Mouse (Mus musculus): ENCODE results near the gene Mtfp1. TPM values are rescaled to one million over a fixed set of nuclear protein-coding genes. Genes with fewer than 3 reads are reported as not detected.
"Not testable (repeated sequence)": the region's sequence is repeated elsewhere in the genome, so short reads cannot be mapped to it uniquely, and the experiment has no call there.

Mtfp1 gene
- polyA plus RNA-seq, 1 experiment from 2014 or later = 21.2 TPM

- ATAC-seq (ENCODE audit: insufficient number of reproducible peaks, low FRiP score) = no peak
- H3K27me3 ChIP-seq (replicated peaks) = peaks cover 21% of the 10 kb centered on the region
- H3K36me3 ChIP-seq = no peaks in the 10 kb centered on the region
- no peaks in the 10 kb centered on the region for H3K9me3 ChIP-seq (replicated peaks)
- no peak overlapping the region for H3K4me2 ChIP-seq
- WGBS = 69% methylated on average over 6 of the region's 6 CpGs
- H3K9ac ChIP-seq = no peak overlapping the region
- no peak overlapping the region for H3K27ac ChIP-seq (ENCODE audit: poor library complexity, severe bottlenecking)
- no peak overlapping the region for H3K4me3 ChIP-seq
- peaks cover 24% of the 10 kb centered on the region for H3K4me1 ChIP-seq (replicated peaks)
These were observed 18.7 kb upstream of the Mtfp1 start for GRCm38 (mm10) chr11:4113970-4114369.

- Histone ChIP-seq H3K27me3 (replicated peaks) (peaks cover 20% of the 10 kb centered on the region), H3K27ac (ENCODE audit: poor library complexity, severe bottlenecking) (no peak overlapping the region), H3K9ac (no peak overlapping the region), H3K9me3 (replicated peaks) (no peaks in the 10 kb centered on the region), H3K36me3 (no peaks in the 10 kb centered on the region), H3K4me1 (replicated peaks) (peaks cover 19% of the 10 kb centered on the region), H3K4me2 (no peak overlapping the region), H3K4me3 (no peak overlapping the region)
- no peak for ATAC-seq (ENCODE audit: insufficient number of reproducible peaks, low FRiP score)
- WGBS = 67% methylated on average over 4 of the region's 4 CpGs
These were observed 18.3 kb upstream of the Mtfp1 start for GRCm38 (mm10) chr11:4113496-4113895.

- ATAC-seq (ENCODE audit: insufficient number of reproducible peaks, low FRiP score) = no peak
- peaks cover 20% of the 10 kb centered on the region for H3K27me3 ChIP-seq (replicated peaks)
- H3K9me3 ChIP-seq (replicated peaks) = no peaks in the 10 kb centered on the region
- no peak overlapping the region for H3K4me2 ChIP-seq
- no peak overlapping the region for H3K9ac ChIP-seq
- H3K4me1 ChIP-seq (replicated peaks) = peaks cover 13% of the 10 kb centered on the region
- H3K4me3 ChIP-seq = no peak overlapping the region
- 78% methylated on average over 6 of the region's 6 CpGs for WGBS
- no peaks in the 10 kb centered on the region for H3K36me3 ChIP-seq
- H3K27ac ChIP-seq (ENCODE audit: poor library complexity, severe bottlenecking) = no peak overlapping the region
These were observed 17.6 kb upstream of the Mtfp1 start for GRCm38 (mm10) chr11:4112861-4113260.

- H3K36me3 ChIP-seq = no peaks in the 10 kb centered on the region
- WGBS = 81% methylated on average over 4 of the region's 4 CpGs
- H3K4me1 ChIP-seq (replicated peaks) = peaks cover 5% of the 10 kb centered on the region
- no peak overlapping the region for H3K9ac ChIP-seq
- H3K27me3 ChIP-seq (replicated peaks) = peaks cover 11% of the 10 kb centered on the region
- H3K4me3 ChIP-seq = no peak overlapping the region
- no peaks in the 10 kb centered on the region for H3K9me3 ChIP-seq (replicated peaks)
- H3K4me2 ChIP-seq = no peak overlapping the region
- no peak overlapping the region for H3K27ac ChIP-seq (ENCODE audit: poor library complexity, severe bottlenecking)
- ATAC-seq (ENCODE audit: insufficient number of reproducible peaks, low FRiP score) = no peak
These were observed 16.8 kb upstream of the Mtfp1 start for GRCm38 (mm10) chr11:4112033-4112432.

GRCm38 (mm10) chr11:4108691-4109090, 13.4 kb upstream of the Mtfp1 start:
- Histone ChIP-seq H3K9ac (no peak overlapping the region), H3K36me3 (no peaks in the 10 kb centered on the region), H3K9me3 (replicated peaks) (no peaks in the 10 kb centered on the region), H3K27ac (ENCODE audit: poor library complexity, severe bottlenecking) (no peak overlapping the region), H3K27me3 (replicated peaks) (no peaks in the 10 kb centered on the region), H3K4me2 (no peak overlapping the region), H3K4me3 (no peak overlapping the region), H3K4me1 (replicated peaks) (no peaks in the 10 kb centered on the region)
- 73% methylated on average over 7 of the region's 7 CpGs for WGBS
- ATAC-seq (ENCODE audit: insufficient number of reproducible peaks, low FRiP score) = no peak

- H3K4me3 ChIP-seq; H3K27me3 ChIP-seq (replicated peaks); H3K27ac ChIP-seq (ENCODE audit: poor library complexity, severe bottlenecking); H3K36me3 ChIP-seq; H3K4me1 ChIP-seq (replicated peaks); ATAC-seq (ENCODE audit: insufficient number of reproducible peaks, low FRiP score); H3K9ac ChIP-seq; H3K9me3 ChIP-seq (replicated peaks); H3K4me2 ChIP-seq: not testable (repeated sequence)
- WGBS = 88% methylated on average over 6 of the region's 6 CpGs
These were observed 12.7 kb upstream of the Mtfp1 start for GRCm38 (mm10) chr11:4107901-4108300.

- no peak overlapping the region for H3K27ac ChIP-seq (ENCODE audit: poor library complexity, severe bottlenecking)
- H3K4me3 ChIP-seq = no peak overlapping the region
- 69% methylated on average over 6 of the region's 6 CpGs for WGBS
- no peaks in the 10 kb centered on the region for H3K4me1 ChIP-seq (replicated peaks)
- no peaks in the 10 kb centered on the region for H3K27me3 ChIP-seq (replicated peaks)
- no peak overlapping the region for H3K9ac ChIP-seq
- ATAC-seq (ENCODE audit: insufficient number of reproducible peaks, low FRiP score) = no peak
- H3K36me3 ChIP-seq = no peaks in the 10 kb centered on the region
- H3K4me2 ChIP-seq = no peak overlapping the region
- no peaks in the 10 kb centered on the region for H3K9me3 ChIP-seq (replicated peaks)
These were observed 10.2 kb upstream of the Mtfp1 start for GRCm38 (mm10) chr11:4105444-4105843.

- H3K4me1 ChIP-seq (replicated peaks) = no peaks in the 10 kb centered on the region
- no peaks in the 10 kb centered on the region for H3K9me3 ChIP-seq (replicated peaks)
- H3K36me3 ChIP-seq = no peaks in the 10 kb centered on the region
- H3K27ac ChIP-seq (ENCODE audit: poor library complexity, severe bottlenecking) = no peak overlapping the region
- no peak overlapping the region for H3K9ac ChIP-seq
- WGBS = 83% methylated on average over 5 of the region's 5 CpGs
- H3K4me2 ChIP-seq = no peak overlapping the region
- H3K27me3 ChIP-seq (replicated peaks) = no peaks in the 10 kb centered on the region
- ATAC-seq (ENCODE audit: insufficient number of reproducible peaks, low FRiP score) = no peak
- no peak overlapping the region for H3K4me3 ChIP-seq
These were observed 9.7 kb upstream of the Mtfp1 start for GRCm38 (mm10) chr11:4104989-4105388.

- Histone ChIP-seq H3K36me3 (no peaks in the 10 kb centered on the region), H3K4me1 (replicated peaks) (no peaks in the 10 kb centered on the region), H3K27ac (ENCODE audit: poor library complexity, severe bottlenecking) (no peak overlapping the region), H3K9ac (no peak overlapping the region), H3K9me3 (replicated peaks) (no peaks in the 10 kb centered on the region), H3K4me2 (no peak overlapping the region), H3K27me3 (replicated peaks) (no peaks in the 10 kb centered on the region), H3K4me3 (no peak overlapping the region)
- ATAC-seq (ENCODE audit: insufficient number of reproducible peaks, low FRiP score) = no peak
- WGBS = 77% methylated on average over 14 of the region's 14 CpGs
These were observed 8.3 kb upstream of the Mtfp1 start for GRCm38 (mm10) chr11:4103522-4103921.

GRCm38 (mm10) chr11:4101851-4102250, 6.6 kb upstream of the Mtfp1 start:
- no peak for ATAC-seq (ENCODE audit: insufficient number of reproducible peaks, low FRiP score)
- Histone ChIP-seq H3K4me2 (no peak overlapping the region), H3K27me3 (replicated peaks) (no peaks in the 10 kb centered on the region), H3K27ac (ENCODE audit: poor library complexity, severe bottlenecking) (no peak overlapping the region), H3K9me3 (replicated peaks) (no peaks in the 10 kb centered on the region), H3K4me3 (no peak overlapping the region), H3K4me1 (replicated peaks) (peaks cover 5% of the 10 kb centered on the region; the same call in 1 of the 2 replicates), H3K36me3 (no peaks in the 10 kb centered on the region), H3K9ac (no peak overlapping the region)
- 70% methylated on average over 5 of the region's 5 CpGs for WGBS

GRCm38 (mm10) chr11:4099447-4099846, 4.2 kb upstream of the Mtfp1 start:
- WGBS = 69% methylated on average over 3 of the region's 3 CpGs
- no peak overlapping the region for H3K4me3 ChIP-seq
- no peak overlapping the region for H3K9ac ChIP-seq
- no peak overlapping the region for H3K4me2 ChIP-seq
- ATAC-seq (ENCODE audit: insufficient number of reproducible peaks, low FRiP score) = no peak
- H3K9me3 ChIP-seq (replicated peaks) = no peaks in the 10 kb centered on the region
- peaks cover 18% of the 10 kb centered on the region for H3K4me1 ChIP-seq (replicated peaks)
- no peak overlapping the region for H3K27ac ChIP-seq (ENCODE audit: poor library complexity, severe bottlenecking)
- no peaks in the 10 kb centered on the region for H3K27me3 ChIP-seq (replicated peaks)
- no peaks in the 10 kb centered on the region for H3K36me3 ChIP-seq

- H3K9me3 ChIP-seq (replicated peaks) = no peaks in the 10 kb centered on the region
- H3K4me1 ChIP-seq (replicated peaks) = peaks cover 24% of the 10 kb centered on the region
- no peaks in the 10 kb centered on the region for H3K36me3 ChIP-seq
- 74% methylated on average over 7 of the region's 7 CpGs for WGBS
- H3K9ac ChIP-seq = no peak overlapping the region
- no peak for ATAC-seq (ENCODE audit: insufficient number of reproducible peaks, low FRiP score)
- no peak overlapping the region for H3K4me2 ChIP-seq
- no peak overlapping the region for H3K4me3 ChIP-seq
- no peaks in the 10 kb centered on the region for H3K27me3 ChIP-seq (replicated peaks)
- no peak overlapping the region for H3K27ac ChIP-seq (ENCODE audit: poor library complexity, severe bottlenecking)
These were observed 3.6 kb upstream of the Mtfp1 start for GRCm38 (mm10) chr11:4098816-4099215.

Measured in heart, embryonic 12.5 days (tissue).